Mouse (Mus musculus): ENCODE measurements at regions not wholly inside any gene's neighbourhood (a gene's known extent, or its start where the extent isn't known, plus 50 kb on each side); places are given as distances from the start of the nearest gene placed in this dataset.
"Not testable (repeated sequence)": the region's sequence is repeated elsewhere in the genome, so short reads cannot be mapped to it uniquely, and the experiment has no call there.

DNA sequence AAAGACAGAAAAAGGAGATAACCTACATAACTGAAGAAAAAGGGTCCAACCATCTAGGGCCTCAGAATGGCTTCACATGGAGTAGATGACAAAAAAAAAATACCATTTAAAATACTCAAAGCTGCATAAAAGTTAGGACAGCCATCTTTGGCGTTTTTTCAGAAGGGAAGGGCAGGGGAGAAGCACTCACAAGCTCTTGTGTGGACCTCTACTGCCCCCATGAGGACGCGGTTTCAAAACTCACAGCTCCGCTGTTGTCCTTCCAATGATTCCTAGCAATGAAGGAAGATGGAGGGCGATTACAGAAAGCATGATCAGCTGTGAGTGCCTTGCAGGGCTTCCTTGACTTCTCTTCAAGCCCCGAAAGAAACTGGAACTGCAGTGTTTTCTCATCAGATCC lies 140.8 kb upstream of the Olfr1324 start:
- DNase-seq (ENCODE audit: extremely low spot score in 1 of 2, low spot score in 2 of 2) = peak in 1 of 2 experiments; percentile 71
- Histone ChIP-seq H3K4me3 (no peak overlapping the region), H3K27ac (no peak overlapping the region)
- TF ChIP-seq CTCF (IDR thresholded peaks at IDR 0.05) = peak; percentile 61
- intact Hi-C loops (cut with DNase I) = loop anchor here (2.0 kb wide), 1 partner anchor 42 kb away; no protein-coding TSS in a partner anchor

DNA sequence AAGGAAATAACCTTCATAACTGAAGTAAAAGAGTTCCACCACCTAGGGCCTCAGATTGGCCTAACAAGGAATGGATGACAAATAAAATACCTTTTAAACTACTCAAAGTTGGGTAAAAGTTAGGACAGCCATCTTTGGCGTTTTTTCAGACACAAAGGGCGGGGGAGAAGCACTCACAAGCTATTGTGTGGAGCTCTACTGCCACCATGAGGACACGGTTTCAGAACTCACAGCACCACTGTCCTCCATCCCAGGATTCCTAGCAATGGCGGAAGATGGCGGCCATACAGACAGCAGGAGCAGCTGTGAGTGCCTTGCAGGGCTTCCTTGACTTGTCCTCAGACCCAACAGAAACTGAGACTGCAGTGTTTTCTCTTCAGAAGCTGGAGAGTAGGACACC lies 138.0 kb upstream of the Olfr1324 start:
- DNase-seq (ENCODE audit: extremely low spot score in 1 of 2, low spot score in 2 of 2) = peak in 1 of 2 experiments; percentile 83
- peak overlapping the region; percentile 79 for H3K27ac ChIP-seq
- peak; percentile 64 for TF ChIP-seq CTCF (IDR thresholded peaks at IDR 0.05)

DNA sequence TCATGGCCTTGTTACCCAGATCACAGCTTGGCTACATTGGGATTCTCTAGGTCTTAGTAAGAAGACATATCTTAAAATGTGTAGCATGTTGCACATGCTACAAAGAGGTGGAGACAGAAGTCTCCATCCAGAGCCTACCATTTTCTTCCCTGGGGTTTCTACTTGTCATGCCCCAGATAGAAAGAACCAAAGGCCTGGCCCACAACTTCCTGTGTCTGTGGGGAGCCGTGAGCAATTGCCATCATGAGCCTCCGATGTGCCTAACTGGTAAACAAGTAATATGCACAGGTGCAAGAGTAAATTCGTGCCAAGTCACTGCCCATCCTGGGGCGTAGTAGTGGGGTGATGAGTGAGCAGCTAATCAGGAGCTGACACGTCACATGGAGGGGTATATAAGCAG lies 136.7 kb upstream of the Olfr1324 start:
- DNase-seq (ENCODE audit: extremely low spot score in 1 of 2, low spot score in 2 of 2); intact Hi-C loops (cut with DNase I); H3K4me3 ChIP-seq; H3K27ac ChIP-seq: not testable (repeated sequence)

More for the DNA sequence above, 138.0 kb upstream of the Olfr1324 start:
- intact Hi-C loops (cut with DNase I) = no loop called here
- H3K4me3 ChIP-seq = peak overlapping the region; percentile 34

DNA sequence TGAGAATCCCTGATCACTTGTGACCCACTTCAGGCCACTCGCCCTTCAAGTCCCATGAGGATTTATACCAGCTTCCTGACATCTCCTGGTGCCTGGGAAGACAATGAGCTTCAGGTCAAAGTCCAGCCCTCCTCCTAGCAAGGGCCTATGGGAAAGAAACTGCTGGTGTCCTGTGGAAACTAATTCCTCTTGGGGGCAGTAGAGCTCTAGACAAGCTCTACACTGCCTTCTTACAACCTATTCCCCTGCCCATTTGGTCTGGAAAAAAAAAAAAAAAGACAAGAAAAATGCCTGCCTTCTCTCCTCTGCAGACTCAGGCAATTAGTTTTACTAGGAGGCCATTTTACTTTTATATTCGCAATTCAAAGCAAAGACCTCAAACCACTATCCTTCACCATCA lies 132.6 kb upstream of the Olfr1324 start:
- DNase-seq (ENCODE audit: extremely low spot score in 1 of 2, low spot score in 2 of 2) = no peak
- intact Hi-C loops (cut with DNase I) = no loop called here
- TF ChIP-seq CTCF (IDR thresholded peaks at IDR 0.05) = peak; percentile 54
- Histone ChIP-seq H3K27ac (no peak overlapping the region), H3K4me3 (no peak overlapping the region)

DNA sequence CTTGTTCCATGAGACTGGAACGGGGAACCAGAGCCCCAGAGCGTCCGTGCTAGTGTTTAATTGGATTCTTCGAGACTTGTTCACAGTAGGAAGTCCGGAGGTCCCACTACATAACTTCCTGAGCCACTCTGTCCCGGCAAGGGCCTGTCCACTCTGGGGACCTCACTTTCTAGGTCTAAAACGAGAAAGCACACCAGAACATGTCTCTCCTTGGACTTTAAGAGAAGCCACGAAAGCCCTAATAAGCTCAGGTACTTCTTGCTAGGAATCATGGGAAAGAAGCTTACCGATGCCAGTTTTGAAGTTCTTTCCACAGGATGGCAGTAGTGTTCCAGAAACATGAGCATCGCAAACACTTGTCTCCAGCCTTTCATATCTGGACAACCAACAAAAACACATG lies 122.0 kb upstream of the Olfr1324 start:
- H3K27ac ChIP-seq = peak overlapping the region; percentile 70
- H3K4me3 ChIP-seq = peak overlapping the region; percentile 52
- peak; percentile 57 for TF ChIP-seq CTCF (IDR thresholded peaks at IDR 0.05)
- intact Hi-C loops (cut with DNase I) = no loop called here
- DNase-seq (ENCODE audit: extremely low spot score in 1 of 2, low spot score in 2 of 2) = peak in 1 of 2 experiments; percentile 25

DNA sequence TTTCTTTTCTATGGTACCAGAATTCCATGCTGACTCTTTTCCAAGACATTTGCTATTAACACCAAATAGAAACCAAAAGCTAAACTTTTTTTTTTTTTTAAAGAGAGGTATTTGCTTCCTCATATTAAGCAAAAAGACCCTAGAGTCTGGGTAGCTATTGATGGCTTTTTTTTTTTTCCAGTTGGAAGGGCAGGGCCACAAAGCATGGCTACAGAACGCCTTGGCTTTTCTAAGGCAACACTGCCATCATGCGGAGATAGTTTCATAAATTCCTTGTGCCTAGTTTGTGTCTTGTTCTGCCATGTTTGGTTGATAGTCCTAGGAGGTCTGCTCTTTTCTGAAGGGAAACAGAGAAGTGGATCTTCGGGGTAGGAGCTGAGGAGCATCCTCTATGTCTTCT lies 121.4 kb upstream of the Olfr1324 start:
- intact Hi-C loops (cut with DNase I) = no loop called here

DNA sequence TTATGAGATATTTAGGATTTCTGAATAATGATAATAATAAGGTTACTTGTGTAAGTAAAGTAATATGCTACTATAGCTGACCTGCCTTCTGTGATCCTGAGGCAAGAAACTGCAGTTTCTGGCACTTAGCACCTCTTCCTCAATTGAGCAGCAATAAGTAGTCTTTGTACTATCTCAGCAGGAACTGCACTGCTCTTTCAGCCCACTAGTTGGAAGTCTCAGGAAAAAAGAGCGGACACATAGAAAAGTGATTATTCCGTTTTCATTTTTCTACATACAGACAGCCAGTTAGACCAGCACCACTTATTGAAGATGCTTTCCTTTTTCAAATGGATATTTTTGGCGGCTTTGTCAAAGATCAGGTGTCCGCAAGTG lies 109.5 kb upstream of the Olfr1324 start:
- H3K27ac ChIP-seq; DNase-seq (ENCODE audit: extremely low spot score in 1 of 2, low spot score in 2 of 2); intact Hi-C loops (cut with DNase I): not testable (repeated sequence)
- H3K4me3 ChIP-seq = peak overlapping the region; percentile 36; the same call in 1 of the 2 replicates

More for the DNA sequence above, 121.4 kb upstream of the Olfr1324 start:
- peak in 1 of 2 experiments; percentile 68 for DNase-seq (ENCODE audit: extremely low spot score in 1 of 2, low spot score in 2 of 2)
- H3K27ac ChIP-seq = peak overlapping the region; percentile 70
- peak overlapping the region; percentile 52 for H3K4me3 ChIP-seq
- TF ChIP-seq CTCF (IDR thresholded peaks at IDR 0.05) = peak; percentile 53

DNA sequence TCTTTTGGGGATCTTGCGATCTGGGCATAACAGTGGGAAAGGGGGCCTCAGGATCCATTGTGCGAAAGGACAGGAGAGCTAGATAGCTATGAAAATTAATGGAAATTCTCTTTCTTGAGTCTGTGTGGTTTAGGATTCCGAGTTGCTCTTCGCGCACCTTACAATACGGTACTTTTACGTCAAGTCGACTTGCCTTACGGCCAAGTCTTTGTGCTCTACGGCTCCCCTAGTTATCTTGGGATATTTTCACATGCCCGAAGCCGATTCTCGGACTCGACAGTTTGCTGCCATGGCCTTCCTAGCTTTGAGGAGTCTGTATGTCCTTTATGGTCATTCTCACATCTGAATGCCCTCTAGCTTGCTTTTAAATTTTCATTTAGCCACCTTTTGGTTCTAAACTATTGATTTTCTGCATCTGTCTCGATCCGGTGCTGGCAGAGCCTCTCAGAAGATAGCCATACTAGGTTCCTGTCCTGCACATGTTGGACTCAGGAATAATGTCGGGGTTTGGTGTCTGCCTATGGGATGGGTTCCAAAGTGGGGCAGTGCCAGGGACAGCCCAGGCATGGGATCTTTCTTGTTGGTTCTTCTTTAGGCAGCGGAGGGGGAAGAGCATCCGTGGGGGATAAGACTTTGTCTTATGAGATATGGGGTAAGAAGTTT lies 109.0 kb upstream of the Olfr1324 start:
- intact Hi-C loops (cut with DNase I) = no loop called here
- DNase-seq (ENCODE audit: extremely low spot score in 1 of 2, low spot score in 2 of 2) = peak; percentile 41 to 71
- H3K4me3 ChIP-seq = peak overlapping the region; percentile 36
- H3K27ac ChIP-seq = no peak overlapping the region
- TF ChIP-seq CTCF (IDR thresholded peaks at IDR 0.05) = no peak

DNA sequence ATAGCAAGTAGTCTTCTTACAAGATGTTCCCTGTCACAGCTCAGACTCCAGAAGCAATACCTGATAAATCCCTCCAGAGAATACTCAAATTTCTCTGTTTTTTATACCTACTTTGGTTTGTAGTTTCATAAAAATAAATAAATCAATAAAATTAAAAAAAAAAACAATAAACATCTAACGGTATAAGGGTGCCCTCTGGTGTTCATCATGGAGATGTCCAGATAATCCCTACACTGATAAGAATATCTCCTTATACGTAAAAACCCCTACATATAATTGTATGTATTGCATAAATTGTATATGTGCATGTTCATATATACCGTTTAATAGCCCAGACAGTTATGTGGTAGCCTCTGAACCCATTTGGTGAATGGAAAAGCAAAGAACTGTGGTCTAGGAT lies 75.7 kb upstream of the Olfr1324 start:
- H3K4me3 ChIP-seq = no peak overlapping the region
- intact Hi-C loops (cut with DNase I) = loop anchor here (1.0 to 10.0 kb wide), 2 partner anchors 1158 to 1819 kb away; no protein-coding TSS in a partner anchor
- no peak for DNase-seq (ENCODE audit: extremely low spot score in 1 of 2, low spot score in 2 of 2)
- no peak overlapping the region for H3K27ac ChIP-seq
- TF ChIP-seq CTCF (IDR thresholded peaks at IDR 0.05) = peak; percentile 57

DNA sequence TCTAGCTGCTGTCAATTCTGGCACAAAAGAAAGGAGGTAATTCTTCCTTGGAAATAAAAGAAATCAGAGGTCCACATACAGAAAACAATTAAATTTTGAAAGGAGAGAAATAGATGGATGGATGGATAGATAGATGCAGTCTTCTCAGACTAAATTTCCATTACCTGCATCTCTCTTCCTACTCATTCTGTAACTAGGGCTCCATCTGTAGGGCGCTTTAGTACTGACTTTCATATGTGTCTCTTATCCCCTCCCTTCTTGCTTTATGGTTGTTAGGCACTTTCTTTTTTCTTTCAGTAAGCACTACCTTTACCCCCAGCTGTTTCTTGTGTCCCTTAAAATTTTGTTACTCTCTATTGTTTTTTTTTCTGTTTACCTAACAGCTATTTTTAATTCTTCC lies 72.9 kb upstream of the Olfr1324 start:
- TF ChIP-seq CTCF (IDR thresholded peaks at IDR 0.05) = peak; percentile 46
- DNase-seq (ENCODE audit: extremely low spot score in 1 of 2, low spot score in 2 of 2) = no peak
- Histone ChIP-seq H3K27ac (no peak overlapping the region), H3K4me3 (no peak overlapping the region)
- intact Hi-C loops (cut with DNase I) = loop anchor here (1.0 to 10.0 kb wide), 2 partner anchors 1124 to 1816 kb away; no protein-coding TSS in a partner anchor

DNA sequence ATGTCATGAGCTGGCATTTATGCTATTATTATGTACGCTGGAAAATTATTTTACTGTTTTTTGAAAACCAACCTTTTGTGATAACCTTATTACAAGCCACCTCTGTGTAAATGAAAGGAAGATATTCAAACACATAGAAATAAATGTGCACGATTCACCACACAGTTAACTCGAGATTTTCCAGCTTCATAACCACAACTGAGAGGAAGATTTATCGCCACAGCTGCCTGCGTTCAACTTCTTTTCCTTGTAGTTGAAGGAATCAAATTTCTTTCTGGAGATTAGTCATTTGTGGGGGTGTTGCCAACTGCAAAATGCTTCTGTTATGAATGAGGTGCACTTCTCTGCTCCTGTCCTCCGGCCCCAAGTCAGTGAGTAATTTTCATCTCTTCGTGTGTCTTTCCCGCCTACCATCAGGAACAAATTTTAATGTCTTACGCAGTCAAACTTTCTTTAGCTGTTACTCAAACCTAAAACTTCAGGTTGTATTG lies 62.2 kb upstream of the Olfr1324 start:
- not testable (repeated sequence) for H3K27ac ChIP-seq; H3K4me3 ChIP-seq; DNase-seq (ENCODE audit: extremely low spot score in 1 of 2, low spot score in 2 of 2)
- intact Hi-C loops (cut with DNase I) = loop anchor here (10.0 kb wide), 1 partner anchor 356 kb away; no protein-coding TSS in a partner anchor

Measured in left cerebral cortex, adult 2 months (tissue).